Mouse (Mus musculus) neutrophil, adult 65 days (primary cell): ENCODE measurements around the gene Slc25a15. TPM values are rescaled to one million over a fixed set of nuclear protein-coding genes. Genes with fewer than 3 reads are reported as not detected.

Experiments used
- total RNA-seq: library from RNA; stranded (reverse); gene quantifications from 2 replicates; pipeline ENCODE4 v1.2.4, GENCODE M21; 2023

Gene Slc25a15
- 1.3 and 1.5 TPM in 2 replicates for total RNA-seq

GRCm38 (mm10) chr8:22398142-22398951, at the start of gene Slc25a15:
TSS of gene Slc25a15 (minus strand) at chr8:22398597.

GRCm38 (mm10) chr8:22411282-22411702, 12.9 kb upstream of the Slc25a15 start, which contains the start of gene Mrps31:
TSS of gene Mrps31 (plus strand) at chr8:22411361.

Other genes starting within 250 kb of the Slc25a15 start
- gene Nek3, start 232.2 kb downstream of the Slc25a15 start, total RNA-seq: 1.3 and 1.4 TPM in 2 replicates
- 18.0 and 22.5 TPM in 2 replicates for gene Ckap2, start 212.8 kb downstream of the Slc25a15 start, total RNA-seq
- 21.5 and 25.3 TPM in 2 replicates for gene Vps36, start 205.8 kb downstream of the Slc25a15 start, total RNA-seq
- 0.45 and 0.63 TPM in 2 replicates for gene Thsd1, start 171.3 kb downstream of the Slc25a15 start, total RNA-seq
- not detected in 2 replicates for gene Tpte, start 115.2 kb downstream of the Slc25a15 start, total RNA-seq
- 5.4 and 6.2 TPM in 2 replicates for gene Mrps31, start 12.8 kb upstream of the Slc25a15 start, total RNA-seq